Mouse (Mus musculus) midbrain, embryonic 10.5 days (tissue): Measurements from ENCODE around the gene Rab21. TPM values are rescaled to one million over a fixed set of nuclear protein-coding genes. Genes with fewer than 3 reads are reported as not detected.
A peak's percentile ranks its signal among the peaks of the same experiment; 100 is the strongest.

Source experiments
- DNase-seq: peaks from one replicate; pipeline ENCODE4 v3.0.0-alpha.2; 2017; ENCODE audit warnings: low spot score
- H3K27ac ChIP-seq: fragments of 300-500 bp; sonication (generic); replicated peaks from 2 replicates; pipeline ENCODE4 v1.5.1; 2016; ENCODE audit warnings: mild to moderate bottlenecking
- H3K27me3 ChIP-seq: fragments of 300-500 bp; sonication (generic); 2 replicates; pipeline ENCODE4 v1.6.1; 2016; ENCODE audit warnings: low read depth, mild to moderate bottlenecking; ENCODE audit not compliant: poor library complexity, severe bottlenecking
- H3K36me3 ChIP-seq: fragments of 300-500 bp; sonication (generic); 2 replicates; pipeline ENCODE4 v1.6.1; 2016; ENCODE audit warnings: mild to moderate bottlenecking, moderate library complexity
- H3K4me1 ChIP-seq: fragments of 300-500 bp; sonication (generic); 2 replicates; pipeline ENCODE4 v1.6.1; 2016
- H3K4me3 ChIP-seq: fragments of 300-500 bp; sonication (generic); 2 replicates; pipeline ENCODE4 v1.5.1; 2016; ENCODE audit warnings: mild to moderate bottlenecking, moderate library complexity
- H3K9me3 ChIP-seq: fragments of 300-500 bp; sonication (generic); replicated peaks from 2 replicates; pipeline ENCODE4 v1.6.1; 2016; ENCODE audit warnings: mild to moderate bottlenecking
- WGBS: fragments of 180-500 bp; shearing (Covaris S2); methylation state at CpG from one replicate; pipeline ENCODE4 v1.1.7; 2016; 5-methylcytosine and 5-hydroxymethylcytosine counted together
- polyA plus RNA-seq: library from polyadenylated mRNA; unstranded; fragments of >200 nt; fragmentation: Nextera tagmentation; extraction: Ambion mirVana; gene quantifications from 2 replicates; pipeline ENCODE4 v1.2.1, GENCODE M21; 2016

Gene Rab21
- polyA plus RNA-seq, 1 experiment from 2014 or later, result 3.1 TPM

GRCm38 (mm10) chr10:115253521-115253920 is 61.9 kb downstream of the Rab21 start:
- Histone ChIP-seq H3K27ac (no peak overlapping the region), H3K27me3 (no peaks in the 10 kb centered on the region), H3K9me3 (no peaks in the 10 kb centered on the region), H3K4me3 (no peak overlapping the region), H3K4me1 (peaks cover 18% of the 10 kb centered on the region), H3K36me3 (no peaks in the 10 kb centered on the region)
- no peak for DNase-seq
- WGBS, result 79% methylated on average over 3 of the region's 3 CpGs

- WGBS, result 15% methylated on average over 10 of the region's 10 CpGs
- Histone ChIP-seq H3K9me3 (no peaks in the 10 kb centered on the region), H3K27ac (peak overlapping the region; percentile 64), H3K36me3 (no peaks in the 10 kb centered on the region), H3K4me3 (peak overlapping the region; percentile 96), H3K27me3 (no peaks in the 10 kb centered on the region), H3K4me1 (peaks cover 23% of the 10 kb centered on the region)
- peak; percentile 34 for DNase-seq
Observed at GRCm38 (mm10) chr10:115252321-115252757, 63.1 kb downstream of the Rab21 start.

GRCm38 (mm10) chr10:115251088-115251934 is 64.1 kb downstream of the Rab21 start, which contains the start of gene Tbc1d15:
Gene Tbc1d15 (minus strand): TSS chr10:115251467.
- Histone ChIP-seq H3K36me3 (no peaks in the 10 kb centered on the region), H3K27me3 (no peaks in the 10 kb centered on the region), H3K9me3 (no peaks in the 10 kb centered on the region), H3K4me1 (peaks cover 23% of the 10 kb centered on the region), H3K27ac (peak within 1 kb of the TSS; percentile 90), H3K4me3 (peak within 1 kb of the TSS; percentile 96)
- DNase-seq, result peak; percentile 99
- WGBS, result under 1% methylated on average over 67 of the region's 67 CpGs

- peak overlapping the region; percentile 96 for H3K4me3 ChIP-seq
- WGBS, result 34% methylated on average over 37 of the region's 38 CpGs
- peak overlapping the region; percentile 90 for H3K27ac ChIP-seq
- H3K9me3 ChIP-seq, result no peaks in the 10 kb centered on the region
- H3K27me3 ChIP-seq, result no peaks in the 10 kb centered on the region
- no peak for DNase-seq
- peaks cover 23% of the 10 kb centered on the region for H3K4me1 ChIP-seq
- no peaks in the 10 kb centered on the region for H3K36me3 ChIP-seq
Observed at GRCm38 (mm10) chr10:115250235-115251087, 64.9 kb downstream of the Rab21 start.

GRCm38 (mm10) chr10:115248041-115248440 is 67.4 kb downstream of the Rab21 start:
- Histone ChIP-seq H3K36me3 (no peaks in the 10 kb centered on the region), H3K27me3 (no peaks in the 10 kb centered on the region), H3K4me3 (no peak overlapping the region), H3K4me1 (peaks cover 23% of the 10 kb centered on the region), H3K27ac (no peak overlapping the region), H3K9me3 (no peaks in the 10 kb centered on the region)
- DNase-seq, result no peak
- 43% methylated on average over 7 of the region's 7 CpGs for WGBS

- no peaks in the 10 kb centered on the region for H3K27me3 ChIP-seq
- H3K4me3 ChIP-seq, result no peak overlapping the region
- 98% methylated on average over 2 of the region's 2 CpGs for WGBS
- H3K27ac ChIP-seq, result no peak overlapping the region
- H3K9me3 ChIP-seq, result no peaks in the 10 kb centered on the region
- H3K36me3 ChIP-seq, result peaks cover under 1% of the 10 kb centered on the region; the same call in 1 of the 2 replicates
- peaks cover 14% of the 10 kb centered on the region for H3K4me1 ChIP-seq
- no peak for DNase-seq
Observed at GRCm38 (mm10) chr10:115245488-115245887, 69.9 kb downstream of the Rab21 start.

- Histone ChIP-seq H3K4me3 (no peak overlapping the region), H3K36me3 (peaks cover 37% of the 10 kb centered on the region), H3K9me3 (no peaks in the 10 kb centered on the region), H3K27me3 (no peaks in the 10 kb centered on the region), H3K4me1 (no peaks in the 10 kb centered on the region), H3K27ac (no peak overlapping the region)
- WGBS, result 88% methylated on average over 8 of the region's 8 CpGs
- no peak for DNase-seq
Observed at GRCm38 (mm10) chr10:115241082-115241595, 74.3 kb downstream of the Rab21 start.

GRCm38 (mm10) chr10:115237931-115238330 is 77.5 kb downstream of the Rab21 start:
- Histone ChIP-seq H3K27ac (no peak overlapping the region), H3K9me3 (no peaks in the 10 kb centered on the region), H3K4me3 (no peak overlapping the region), H3K4me1 (no peaks in the 10 kb centered on the region), H3K27me3 (no peaks in the 10 kb centered on the region), H3K36me3 (peaks cover 48% of the 10 kb centered on the region)
- DNase-seq, result no peak
- 87% methylated on average over 4 of the region's 4 CpGs for WGBS

Other genes with a start within 250 kb of the Rab21 start
- 0.07 and 0.16 TPM in 2 replicates for gene Tph2, start 130.6 kb downstream of the Rab21 start, polyA plus RNA-seq
- 49.0 and 56.9 TPM in 2 replicates for gene Tbc1d15, start 64.1 kb downstream of the Rab21 start, polyA plus RNA-seq
- gene Tmem19, start 46.9 kb upstream of the Rab21 start, polyA plus RNA-seq, result 30.4 and 35.2 TPM in 2 replicates
- gene Thap2, start 68.8 kb upstream of the Rab21 start, polyA plus RNA-seq, result 25.0 and 27.3 TPM in 2 replicates
- gene Zfc3h1, start 69.4 kb upstream of the Rab21 start, polyA plus RNA-seq, result 15.6 and 18.0 TPM in 2 replicates